Mouse (Mus musculus): Measurements from ENCODE around the gene Glrx3. TPM values are rescaled to one million over a fixed set of nuclear protein-coding genes. Genes with fewer than 3 reads are reported as not detected.

The Glrx3 gene
- polyA plus RNA-seq (2017; shearing (Covaris generic)): 131 TPM

GRCm38 (mm10) chr7:137437440-137438178, at the start of gene Glrx3:
Glrx3 (plus strand) TSS chr7:137437614.

GRCm38 (mm10) chr7:137410337-137411197, 26.8 kb upstream of the Glrx3 start, which contains the start of gene 9430038I01Rik:
9430038I01Rik (minus strand) TSS chr7:137410762.

Other genes with a start within 250 kb of the Glrx3 start
- gene Ebf3, start 123.2 kb upstream of the Glrx3 start, polyA plus RNA-seq (2017; shearing (Covaris generic)): not detected
- gene 9430038I01Rik, start 26.9 kb upstream of the Glrx3 start, polyA plus RNA-seq (2017; shearing (Covaris generic)): 10.6 TPM